Mouse (Mus musculus) lung, postnatal 0 days (tissue): ENCODE data around the gene Rint1.

Experiments used
- CTCF ChIP-seq: IDR thresholded peaks from 2 replicates; pipeline ENCODE4 v1.5.1; 2016; ENCODE audit warnings: antibody characterized with exemption, mild to moderate bottlenecking
- EP300 ChIP-seq: IDR thresholded peaks from 2 replicates; pipeline ENCODE4 v1.6.1; 2016; ENCODE audit warnings: antibody characterized with exemption, mild to moderate bottlenecking, control low read depth

- TF ChIP-seq EP300, result no peak
- TF ChIP-seq CTCF, result no peak
Observed at GRCm38 (mm10) chr5:23855484-23855883, 68.0 kb downstream of the Rint1 start.
